Mouse (Mus musculus) B cell, adult 2 months (primary cell): ENCODE data around the gene Bhlha15.
A peak's percentile ranks its signal among the peaks of the same experiment; 100 is the strongest.

ENCODE experiments used
- DNase-seq, 2 experiments: peaks; one replicate each; pipeline ENCODE4 v3.0.0; 2022

The Bhlha15 gene

DNA sequence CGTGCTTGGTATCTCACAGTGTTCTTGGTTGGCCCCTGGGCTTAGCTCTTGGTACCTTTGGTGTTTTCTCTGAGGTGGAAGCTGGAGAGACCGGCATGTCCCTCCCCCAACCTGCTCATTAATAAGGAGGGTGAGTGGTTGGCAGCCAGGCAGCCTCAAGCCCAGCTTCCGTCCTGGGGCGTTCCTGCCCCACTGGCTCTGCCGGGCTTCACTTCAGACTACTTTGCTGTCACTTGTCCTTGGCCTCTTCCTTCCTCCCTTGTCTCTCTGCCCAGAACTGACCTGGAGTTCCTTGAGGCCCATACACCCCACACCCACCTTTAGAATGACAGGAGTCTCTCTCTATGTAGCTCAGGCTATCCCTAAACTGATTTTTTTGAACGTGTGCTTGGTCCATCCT is 2.6 kb downstream of the Bhlha15 start:
- DNase-seq, result no peak

- DNase-seq, result peak; percentile 65 to 69
Observed at GRCm38 (mm10) chr5:144194416-144194815, 4.3 kb downstream of the Bhlha15 start.

- DNase-seq, result no peak
Observed at GRCm38 (mm10) chr5:144195567-144195966, 5.5 kb downstream of the Bhlha15 start.

DNA sequence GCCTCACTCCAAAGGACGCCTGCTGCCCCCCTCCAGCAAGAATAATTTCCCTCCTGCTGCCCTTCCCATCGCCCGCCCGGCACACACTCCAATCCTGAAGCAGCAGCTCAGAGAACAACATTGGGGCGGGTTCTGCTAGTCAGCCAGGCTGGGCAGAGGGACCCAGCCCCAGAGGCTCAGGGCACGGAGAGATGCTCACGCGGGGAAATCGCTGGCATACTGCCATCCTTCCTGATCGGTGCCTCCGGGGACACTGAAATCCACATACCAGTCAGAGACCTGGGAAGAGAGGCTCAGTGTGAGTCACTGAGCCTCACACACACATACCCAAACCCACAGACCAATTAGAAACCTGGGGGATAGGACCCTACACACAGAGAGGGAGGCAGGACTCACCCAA is 10.5 kb downstream of the Bhlha15 start:
- no peak for DNase-seq

GRCm38 (mm10) chr5:144202430-144202829 is 12.3 kb downstream of the Bhlha15 start:
- DNase-seq, result peak; percentile 36 to 37

DNA sequence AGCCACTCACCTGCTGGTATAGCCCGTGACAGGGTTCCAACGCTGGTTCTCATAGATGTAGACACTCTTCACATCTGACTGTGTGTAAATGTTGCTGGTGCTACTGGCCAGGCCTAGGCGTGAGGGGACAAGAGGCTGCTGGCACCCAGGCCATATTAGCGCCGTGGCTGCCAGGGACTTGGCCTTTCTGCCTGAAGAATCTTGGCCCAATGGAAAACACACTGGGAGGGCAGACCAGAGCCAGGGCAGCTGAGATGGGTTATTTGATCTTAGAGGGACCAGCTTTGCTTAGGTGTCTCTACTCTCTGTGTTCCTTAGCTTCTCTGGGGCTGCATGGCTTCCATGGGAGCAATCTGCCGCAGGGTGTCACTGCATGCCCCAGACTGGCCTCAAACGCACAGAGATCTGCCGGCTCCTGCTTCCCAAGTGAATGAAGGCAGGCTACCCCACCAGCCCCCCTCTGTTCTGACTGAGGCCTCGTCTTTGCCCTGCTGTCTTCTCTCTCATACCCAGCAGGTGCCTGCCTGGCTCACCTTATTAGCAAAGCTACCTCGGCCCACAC is 13.4 kb downstream of the Bhlha15 start:
- no peak for DNase-seq

GRCm38 (mm10) chr5:144204303-144204702 is 14.2 kb downstream of the Bhlha15 start:
- no peak for DNase-seq

GRCm38 (mm10) chr5:144204911-144205310 is 14.8 kb downstream of the Bhlha15 start:
- DNase-seq, result no peak

GRCm38 (mm10) chr5:144206069-144206468 is 16.0 kb downstream of the Bhlha15 start:
- no peak for DNase-seq

DNA sequence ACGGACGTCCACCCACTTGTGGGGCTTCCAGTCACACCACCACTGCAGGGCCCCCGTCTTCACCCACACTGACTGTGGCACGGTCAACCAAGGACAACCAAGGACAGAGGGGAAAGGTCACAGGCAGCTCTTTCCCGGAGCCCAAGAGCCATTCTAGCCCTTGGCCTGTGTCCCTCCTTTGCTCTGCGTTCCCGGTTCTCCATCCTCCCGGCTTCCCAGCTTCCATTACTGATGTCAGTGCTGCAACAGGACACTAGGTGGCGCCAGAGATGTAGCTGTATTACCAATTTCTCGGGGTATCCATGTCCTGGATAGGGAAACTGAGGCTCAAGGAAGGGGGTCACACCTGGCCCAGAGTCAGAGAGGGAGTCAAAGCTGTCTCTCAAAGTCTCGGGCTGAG is 17.4 kb downstream of the Bhlha15 start:
- DNase-seq, result peak; percentile 55 to 61

GRCm38 (mm10) chr5:144214453-144214852 is 24.4 kb downstream of the Bhlha15 start:
- peak; percentile 79 to 81 for DNase-seq

DNA sequence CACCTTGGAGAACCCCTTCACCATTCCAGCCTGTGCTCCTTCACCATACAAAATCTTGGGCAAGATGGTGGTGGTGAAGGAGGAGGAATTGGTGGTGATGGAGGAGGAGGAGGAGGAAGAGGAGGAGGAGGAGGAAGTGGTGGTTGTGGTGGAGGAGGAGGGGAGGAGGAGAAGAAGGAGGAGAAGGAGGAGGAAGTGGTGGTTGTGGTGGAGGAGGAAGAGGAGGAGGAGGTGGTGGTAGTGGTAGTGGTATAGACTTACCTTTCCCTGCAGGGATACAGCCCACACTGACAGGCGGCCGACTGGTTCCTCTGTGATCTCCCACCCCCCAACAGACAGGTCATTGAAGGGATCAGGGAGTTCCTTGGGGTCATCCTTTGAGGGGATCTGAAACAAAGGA is 25.9 kb downstream of the Bhlha15 start:
- DNase-seq, result no peak

GRCm38 (mm10) chr5:144218061-144218460 is 28.0 kb downstream of the Bhlha15 start:
- no peak for DNase-seq

DNA sequence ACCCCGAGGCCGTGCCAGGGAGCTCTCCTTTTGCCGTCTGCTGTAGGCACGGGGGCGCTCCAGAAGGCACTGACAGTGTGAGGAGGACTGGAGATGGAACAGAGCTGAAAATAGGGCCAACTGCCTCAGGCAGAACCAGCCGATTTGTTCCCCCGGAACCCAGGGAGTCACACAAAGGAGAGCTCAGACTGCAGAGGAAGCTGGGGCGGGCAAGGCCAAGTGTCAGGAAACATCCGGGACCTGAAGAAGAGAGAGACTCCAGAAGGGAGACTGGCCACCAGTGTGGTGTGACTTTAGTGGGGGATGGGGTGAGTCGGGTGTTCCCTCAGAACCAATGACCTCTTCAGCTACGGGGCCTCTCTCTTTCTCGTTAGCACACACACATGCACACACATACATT is 29.2 kb downstream of the Bhlha15 start:
- no peak for DNase-seq

GRCm38 (mm10) chr5:144219936-144220335 is 29.9 kb downstream of the Bhlha15 start:
- DNase-seq, result no peak

- DNase-seq, result peak; percentile 72 to 77
Observed at GRCm38 (mm10) chr5:144221305-144221704, 31.2 kb downstream of the Bhlha15 start.

GRCm38 (mm10) chr5:144222811-144223502 is 32.9 kb downstream of the Bhlha15 start:
- peak in 1 of 2 experiments; percentile 53 for DNase-seq

DNA sequence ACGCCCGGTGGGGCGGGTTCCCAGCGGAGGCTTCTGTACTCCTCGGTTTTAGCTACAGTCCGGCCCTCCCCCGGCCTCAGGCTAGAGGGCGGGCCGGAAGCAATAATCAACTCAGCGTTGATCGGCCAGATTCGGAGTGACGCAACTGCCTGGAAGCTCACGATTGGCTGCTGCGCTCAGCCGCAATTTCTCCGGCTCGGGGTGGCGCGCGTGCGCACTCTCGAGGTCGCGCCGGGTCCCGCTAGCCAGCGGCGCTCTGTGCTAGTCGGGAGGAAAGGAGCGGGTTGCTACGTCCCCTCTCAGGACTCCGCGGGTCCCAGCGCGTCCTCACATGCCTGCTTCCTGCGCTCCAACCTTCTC is 33.4 kb downstream of the Bhlha15 start, which contains the start of gene Tecpr1:
TSS of gene Tecpr1 (minus strand) at position 113 of the 360 bp plus-strand sequence.
- DNase-seq, result peak; percentile 92

DNA sequence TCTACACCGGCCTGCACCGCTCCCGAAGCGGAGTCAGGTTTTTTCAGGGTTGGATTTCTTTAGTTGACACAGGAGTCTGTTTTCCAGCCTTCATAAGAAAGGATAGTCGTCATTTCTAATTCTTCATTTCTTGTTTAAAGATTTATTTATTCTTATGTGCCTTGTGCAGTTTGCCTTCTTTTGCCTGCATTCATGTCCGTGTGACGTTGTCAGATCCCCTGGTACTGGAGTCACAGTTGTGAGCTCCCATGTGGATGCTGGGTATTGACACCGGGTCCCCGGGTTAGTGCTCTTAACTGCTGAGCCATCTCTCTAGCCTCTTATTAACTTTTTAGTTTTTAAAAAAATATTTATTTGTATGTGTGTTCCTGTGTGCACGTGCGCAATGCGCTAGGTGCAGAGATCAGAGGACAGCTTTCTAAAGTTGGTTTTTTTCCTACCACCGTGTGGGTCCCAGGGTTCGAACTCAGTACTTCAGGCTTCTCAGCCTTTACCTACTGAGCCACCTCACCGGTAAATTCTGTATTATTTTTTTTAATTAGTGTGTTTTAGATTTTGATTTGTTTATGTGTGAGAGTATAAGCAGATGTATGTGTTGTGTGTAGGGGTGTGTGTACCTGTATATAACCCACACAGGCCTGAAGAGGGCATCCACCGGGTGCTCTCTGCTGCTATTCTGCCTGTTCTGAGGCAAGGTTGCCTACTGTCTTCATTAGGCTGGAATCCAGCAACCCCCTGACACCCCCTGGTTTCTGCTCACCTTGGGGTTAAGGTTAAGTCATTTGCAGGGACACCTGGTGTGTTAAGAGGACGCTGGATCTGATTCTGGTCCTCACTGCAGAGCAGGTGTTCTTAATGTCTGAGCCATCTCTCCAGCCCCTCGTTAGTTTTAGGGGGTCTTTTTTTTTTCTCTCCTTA is 34.1 kb downstream of the Bhlha15 start:
- peak in 1 of 2 experiments; percentile 33 for DNase-seq

DNA sequence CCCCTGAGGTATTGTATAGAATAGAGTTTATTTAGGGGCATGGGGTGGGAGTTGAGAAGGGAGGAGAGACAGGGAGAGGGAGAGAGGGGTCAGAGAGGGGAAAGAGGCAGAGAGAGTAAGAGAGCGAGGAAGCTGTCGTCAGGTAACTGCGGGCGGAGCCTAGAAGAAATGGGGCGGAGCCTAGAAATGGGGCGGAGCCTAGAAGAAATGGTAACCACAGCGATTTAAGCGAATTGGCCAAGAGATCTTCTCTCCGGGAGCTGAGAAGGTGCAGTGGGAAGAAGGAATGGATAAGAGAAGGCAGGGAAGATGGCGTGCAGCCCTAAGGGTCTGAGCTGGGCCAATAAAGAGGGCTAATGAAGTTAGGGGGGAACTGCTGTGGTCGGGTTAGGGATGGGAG is 36.1 kb downstream of the Bhlha15 start:
- DNase-seq, result no peak

DNA sequence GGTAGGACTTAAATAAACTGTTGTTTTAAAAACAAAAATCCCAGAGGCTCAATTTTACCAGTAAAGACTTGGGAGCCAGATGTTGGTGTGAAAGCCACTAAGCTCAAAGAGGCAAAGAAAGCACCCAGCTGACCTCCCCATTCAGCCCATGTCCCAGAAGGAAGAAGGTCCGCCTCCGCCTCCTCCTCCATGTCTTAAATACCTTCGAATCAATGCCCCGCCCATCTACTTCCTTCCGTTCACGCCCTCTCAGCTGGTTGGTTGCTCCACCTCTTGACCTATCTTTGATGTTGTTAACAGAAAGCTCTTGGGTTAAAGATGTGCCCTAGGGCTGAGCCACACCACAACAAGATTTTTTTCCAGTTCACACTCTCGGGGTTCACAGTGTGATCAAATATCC is 40.1 kb downstream of the Bhlha15 start:
- no peak for DNase-seq

- DNase-seq, result no peak
Observed at GRCm38 (mm10) chr5:144231410-144231809, 41.3 kb downstream of the Bhlha15 start.

DNA sequence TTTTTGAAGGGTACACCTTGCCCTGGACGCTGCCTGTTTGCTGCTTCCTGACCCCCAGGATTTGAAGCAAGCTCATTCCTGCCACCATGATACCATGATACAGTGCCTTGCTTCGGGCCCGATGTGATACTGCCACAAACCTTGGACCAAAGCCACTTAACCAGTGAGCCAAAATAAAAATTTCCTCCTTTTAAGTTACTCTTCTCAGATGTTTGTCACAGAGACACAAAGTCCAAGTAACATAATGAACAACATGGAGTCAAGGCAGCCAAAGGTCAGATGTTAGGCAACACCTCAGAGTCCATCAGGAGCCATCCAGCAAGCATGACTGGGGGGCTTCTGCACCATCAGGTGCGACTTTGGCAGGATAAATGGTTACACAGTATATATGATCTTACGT is 42.4 kb downstream of the Bhlha15 start:
- no peak for DNase-seq

DNA sequence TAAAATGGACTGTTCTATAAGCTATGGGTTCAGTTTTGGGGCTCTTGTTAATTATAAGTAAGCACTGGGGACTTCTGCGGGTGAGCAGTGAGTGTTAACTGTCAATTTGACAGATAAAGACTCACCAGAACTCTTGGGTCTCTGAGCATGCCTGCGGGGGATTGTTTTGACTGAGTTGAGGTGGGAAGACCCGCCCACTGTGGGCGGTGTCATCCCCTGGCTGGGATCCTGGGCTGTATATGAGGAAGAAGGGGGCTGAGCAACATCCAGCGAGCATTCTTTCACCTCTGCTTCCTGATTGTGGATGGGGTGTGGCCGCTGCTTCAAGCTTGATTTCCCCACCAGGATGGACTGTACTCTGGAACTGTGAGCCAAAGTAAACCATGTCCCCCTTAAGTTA is 44.1 kb downstream of the Bhlha15 start:
- DNase-seq, result no peak
